ENCODE assay signal across 26 mouse cellular contexts in genomic region chr13:98665240-98665639, GRCm38 (mm10). TPM values are rescaled to one million over a fixed set of nuclear protein-coding genes. Genes with fewer than 3 reads are reported as not detected.
DNase-seq lines count a peak whose midpoint lies in the region; ATAC-seq and TF ChIP-seq lines count a peak whose summit lies in the region.
"Had no signal": no experiment of that assay in that cellular context is flagged by ENCODE, and none has a peak within 500 bp of the region (broad histone marks: within the 10 kb centered on the region; RNA-seq: fewer than 3 reads in every experiment).

No protein-coding gene starts in this region.

- no peak overlapping the region for H3K4me3 ChIP-seq in heart, embryonic 11.5 days (ENCODE audit: low read depth, low read length)
- no peak overlapping the region for H3K4me3 ChIP-seq in lung, embryonic 14.5 days (ENCODE audit: low read depth, low read length)
- H3K4me3 ChIP-seq: embryonic facial prominence, embryonic 13.5 days; forebrain, embryonic 13.5 days; gastrocnemius, adult 2 months; heart, embryonic 13.5 days; hindbrain, embryonic 12.5 days had no signal

- H3K9ac ChIP-seq in heart, embryonic 11.5 days (ENCODE audit: low read depth, low read length), result no peak overlapping the region
- no peak overlapping the region for H3K9ac ChIP-seq in lung, embryonic 14.5 days
- H3K9ac ChIP-seq: embryonic facial prominence, embryonic 13.5 days; forebrain, embryonic 13.5 days; forebrain, postnatal 0 days; heart, embryonic 13.5 days; hindbrain, embryonic 12.5 days had no signal

- 0 out of 2 replicates have a peak, but pooled peaks cover 2% of the 10 kb centered on the region for H3K9me3 ChIP-seq in heart, embryonic 11.5 days (replicated peaks; ENCODE audit: control insufficient read depth, low read length)
- no peaks in the 10 kb centered on the region for H3K9me3 ChIP-seq in lung, embryonic 14.5 days (ENCODE audit: low read depth, low read length)
- H3K9me3 ChIP-seq: forebrain, embryonic 13.5 days; G1E; hindbrain, embryonic 12.5 days had no signal

- DNase-seq in heart, adult 11 months, result peak; percentile 93
- peak; percentile 68 for DNase-seq in lung, embryonic 14.5 days
- peak; percentile 67 for DNase-seq in lung, postnatal 10 days
- peak; percentile 27 to 72 for DNase-seq in lung, postnatal 4 days
- no peak for DNase-seq in layer of hippocampus, postnatal 10 days (ENCODE audit: low spot score in 2 of 2)
- no peak for DNase-seq in frontal cortex, postnatal 36 days (ENCODE audit: low spot score in 2 of 2)
- DNase-seq: adrenal gland, postnatal 25 days; B cell, adult 2 months; cerebellum, adult 18-20 months; cerebellum, adult 9-11 months; cerebellum, postnatal 36 days; forebrain, postnatal 0 days; gastrocnemius, adult 2 months; gastrocnemius, postnatal 25 days; heart, postnatal 4 days had no signal

- no peak overlapping the region for H3K4me2 ChIP-seq in heart, embryonic 11.5 days
- H3K4me2 ChIP-seq in lung, embryonic 14.5 days, result no peak overlapping the region
- H3K4me2 ChIP-seq: embryonic facial prominence, embryonic 13.5 days; forebrain, embryonic 13.5 days; heart, embryonic 13.5 days; hindbrain, embryonic 12.5 days had no signal

- no peaks in the 10 kb centered on the region for H3K27me3 ChIP-seq in heart, embryonic 11.5 days (ENCODE audit: control insufficient read depth, insufficient read depth, low read length)
- H3K27me3 ChIP-seq in lung, embryonic 14.5 days (ENCODE audit: insufficient read depth, low read length), result no peaks in the 10 kb centered on the region
- H3K27me3 ChIP-seq: embryonic facial prominence, embryonic 13.5 days; forebrain, embryonic 13.5 days; heart, embryonic 13.5 days; hindbrain, embryonic 12.5 days had no signal

- no peak for ATAC-seq in heart, embryonic 11.5 days (replicated peaks; ENCODE audit: insufficient number of reproducible peaks, low FRiP score, low TSS enrichment)
- peak; percentile 52; the same call in 1 of the 2 replicates for ATAC-seq in lung, embryonic 14.5 days (ENCODE audit: insufficient read depth)
- ATAC-seq: CD4-positive, CD25-positive, alpha-beta regulatory T cell, adult 4 months; forebrain, embryonic 13.5 days; forebrain, postnatal 0 days; hindbrain, embryonic 16.5 days; inflammation-experienced regulatory T-cells, adult 6 months had no signal

- H3K36me3 ChIP-seq in heart, embryonic 11.5 days (ENCODE audit: control insufficient read depth, insufficient read depth, low read length), result no peaks in the 10 kb centered on the region
- H3K36me3 ChIP-seq in lung, embryonic 14.5 days (ENCODE audit: insufficient read depth), result no peaks in the 10 kb centered on the region
- H3K36me3 ChIP-seq: embryonic facial prominence, embryonic 13.5 days; G1E; heart, embryonic 13.5 days; hindbrain, embryonic 12.5 days had no signal

- 79% methylated on average over 10 of the region's 10 CpGs for WGBS in heart, embryonic 11.5 days (ENCODE audit: insufficient replicate concordance)
- 51% methylated on average over 10 of the region's 10 CpGs for WGBS in lung, embryonic 14.5 days

- H3K4me1 ChIP-seq in heart, embryonic 11.5 days (ENCODE audit: control insufficient read depth, insufficient read depth, low read length), result peaks cover 5% of the 10 kb centered on the region; the same call in 1 of the 2 replicates
- H3K4me1 ChIP-seq in lung, embryonic 14.5 days (ENCODE audit: insufficient read depth), result no peaks in the 10 kb centered on the region
- H3K4me1 ChIP-seq: forebrain, embryonic 13.5 days; hindbrain, embryonic 12.5 days had no signal

- no peak for TF ChIP-seq CTCF in lung, embryonic 14.5 days (IDR thresholded peaks at IDR 0.05; ENCODE audit: low read depth)

- H3K27ac ChIP-seq in heart, embryonic 11.5 days (ENCODE audit: low read depth, low read length), result no peak overlapping the region
- H3K27ac ChIP-seq in lung, embryonic 14.5 days (ENCODE audit: low read depth), result no peak overlapping the region
- H3K27ac ChIP-seq: embryonic facial prominence, embryonic 13.5 days; forebrain, embryonic 13.5 days; gastrocnemius, adult 2 months; heart, embryonic 13.5 days; hindbrain, embryonic 12.5 days had no signal

RNA-seq across cellular contexts. Expression of gene Tmem174, which starts 28.0 kb away (rescaled TPM):
- 0.16 and 0.23 TPM in 2 replicates for polyA plus RNA-seq in heart, embryonic 11.5 days (2014; fragmentation: Nextera tagmentation; extraction: Ambion mirVana)
- 0.08 TPM in 1 of 2 replicates, not detected in the other for polyA plus RNA-seq in lung, embryonic 14.5 days (2014; fragmentation: Nextera tagmentation; extraction: Ambion mirVana)
- not detected for total RNA-seq in layer of hippocampus, postnatal 10 days (2021)
- total RNA-seq: adrenal gland, postnatal 25 days; gastrocnemius, adult 2 months; gastrocnemius, postnatal 25 days; granulocyte monocyte progenitor cell, adult 5-6 weeks; heart, postnatal 4 days had no signal
- polyA plus RNA-seq: CD4-positive, CD25-positive, alpha-beta regulatory T cell, adult 4 months; embryonic facial prominence, embryonic 13.5 days; forebrain, embryonic 13.5 days; forebrain, postnatal 0 days; G1E; heart, embryonic 13.5 days; heart, postnatal 0 days; hindbrain, embryonic 12.5 days; inflammation-experienced regulatory T-cells, adult 6 months had no signal

RNA-seq across cellular contexts. Expression of gene Tmem171, which starts 29.4 kb away (rescaled TPM):
- 0.69 and 1.2 TPM in 2 replicates for polyA plus RNA-seq in heart, embryonic 11.5 days (2014; fragmentation: Nextera tagmentation; extraction: Ambion mirVana)
- polyA plus RNA-seq in lung, embryonic 14.5 days (2014; fragmentation: Nextera tagmentation; extraction: Ambion mirVana), result 13.9 and 15.4 TPM in 2 replicates
- not detected for total RNA-seq in layer of hippocampus, postnatal 10 days (2021)
- total RNA-seq: adrenal gland, postnatal 25 days; forebrain, postnatal 0 days; granulocyte monocyte progenitor cell, adult 5-6 weeks had no signal
- polyA plus RNA-seq: CD4-positive, CD25-positive, alpha-beta regulatory T cell, adult 4 months; forebrain, embryonic 13.5 days; forebrain, postnatal 0 days; G1E had no signal

Comparison
In these comparisons a context has a peak if more than half of its experiments do, and no peak if none do; other contexts are left out.
1. DNase-seq: peak in heart, adult 11 months (single experiment), lung, embryonic 14.5 days (single experiment), lung, postnatal 10 days (single experiment) and lung, postnatal 4 days (2 of 2); none in layer of hippocampus, postnatal 10 days (0 of 2) and frontal cortex, postnatal 36 days (0 of 2).